ENCODE assay signal across 8 mouse cellular contexts in genomic region chr14:12821831-12822490, GRCm38 (mm10). TPM values are rescaled to one million over a fixed set of nuclear protein-coding genes. Genes with fewer than 3 reads are reported as not detected.
DNase-seq lines count a peak whose midpoint lies in the region; ATAC-seq lines count a peak whose summit lies in the region.

No protein-coding gene starts in this region.

- WGBS in embryonic facial prominence, embryonic 11.5 days = under 1% methylated on average over 58 of the region's 58 CpGs
- under 1% methylated on average over 56 of the region's 58 CpGs for WGBS in neural tube, embryonic 12.5 days

- H3K9ac ChIP-seq in embryonic facial prominence, embryonic 11.5 days (replicated peaks; ENCODE audit: low read length) = peak overlapping the region; percentile 66
- H3K9ac ChIP-seq in neural tube, embryonic 12.5 days = peak overlapping the region; percentile 90

- peak overlapping the region; percentile 56 for H3K27ac ChIP-seq in embryonic facial prominence, embryonic 11.5 days (replicated peaks; ENCODE audit: low read depth, low read length)
- H3K27ac ChIP-seq in neural tube, embryonic 12.5 days = peak overlapping the region; percentile 92

- peak; percentile 1 for DNase-seq in CD4-positive, CD25-positive, alpha-beta regulatory T cell, adult 2 months (ENCODE audit: low read depth, low spot score)
- DNase-seq in adrenal gland, postnatal 14 days = peak; percentile 60
- DNase-seq in embryonic facial prominence, embryonic 11.5 days (ENCODE audit: low spot score) = peak; percentile 69
- DNase-seq in heart, postnatal 10 days = peak; percentile 22 to 35
- DNase-seq in left cerebral cortex, postnatal 14 days (ENCODE audit: low spot score in 2 of 2) = peak; percentile 70 to 81
- no peak for DNase-seq in adipocyte (ENCODE audit: low spot score)

- H3K27me3 ChIP-seq in embryonic facial prominence, embryonic 11.5 days (ENCODE audit: control insufficient read depth, insufficient read depth, low read length) = peaks cover 2% of the 10 kb centered on the region; the same call in 1 of the 2 replicates
- H3K27me3 ChIP-seq in neural tube, embryonic 12.5 days (replicated peaks) = no peaks in the 10 kb centered on the region

- H3K4me1 ChIP-seq in embryonic facial prominence, embryonic 11.5 days (ENCODE audit: control insufficient read depth, insufficient read depth, low read length) = no peaks in the 10 kb centered on the region
- peaks cover 3% of the 10 kb centered on the region; the same call in 1 of the 2 replicates for H3K4me1 ChIP-seq in neural tube, embryonic 12.5 days

- H3K4me3 ChIP-seq in embryonic facial prominence, embryonic 11.5 days (ENCODE audit: low read depth, low read length) = peak overlapping the region; percentile 55
- H3K4me3 ChIP-seq in neural tube, embryonic 12.5 days = peak overlapping the region; percentile 79

- intact Hi-C loops in heart, postnatal 10 days (cut with DNase I) = no loop called here
- intact Hi-C loops in left cerebral cortex, postnatal 14 days (cut with DNase I) = loop anchor here (5.0 to 10.0 kb wide), 4 partner anchors 137 to 375 kb away; no protein-coding TSS in a partner anchor

- H3K36me3 ChIP-seq in embryonic facial prominence, embryonic 11.5 days (replicated peaks; ENCODE audit: control insufficient read depth, insufficient read depth, low read depth, low read length) = no peaks in the 10 kb centered on the region
- H3K36me3 ChIP-seq in neural tube, embryonic 12.5 days = no peaks in the 10 kb centered on the region

- no peaks in the 10 kb centered on the region for H3K9me3 ChIP-seq in embryonic facial prominence, embryonic 11.5 days (replicated peaks; ENCODE audit: control insufficient read depth, low read length)
- H3K9me3 ChIP-seq in neural tube, embryonic 12.5 days = no peaks in the 10 kb centered on the region

- no peak for ATAC-seq in CD4-positive, CD25-positive, alpha-beta regulatory T cell, adult 4 months
- peak; percentile 88 for ATAC-seq in embryonic facial prominence, embryonic 11.5 days (replicated peaks; ENCODE audit: insufficient number of reproducible peaks, low FRiP score, low TSS enrichment, low read depth)
- peak; percentile 81 for ATAC-seq in neural tube, embryonic 12.5 days (ENCODE audit: low FRiP score, low read depth)

- peak overlapping the region; percentile 99 for H3K4me2 ChIP-seq in embryonic facial prominence, embryonic 11.5 days (ENCODE audit: low read depth, low read length)
- H3K4me2 ChIP-seq in neural tube, embryonic 12.5 days (replicated peaks) = peak overlapping the region; percentile 79

RNA-seq across cellular contexts. Expression of gene Cadps, which starts 0.9 kb away (rescaled TPM):
- under 1 TPM in 1 of 2 experiments, not detected in 1; 0.38 TPM for polyA plus RNA-seq in CD4-positive, CD25-positive, alpha-beta regulatory T cell, adult 4 months (2017; shearing (Covaris generic))
- 7.7 and 11.2 TPM in 2 replicates for total RNA-seq in adrenal gland, postnatal 14 days (2021)
- 4.8 and 5.3 TPM in 2 replicates for polyA plus RNA-seq in embryonic facial prominence, embryonic 11.5 days (2014; fragmentation: Nextera tagmentation; extraction: Ambion mirVana)
- total RNA-seq in heart, postnatal 10 days (2021) = under 1 TPM in 1 of 2 experiments, not detected in 1; 0.07 TPM
- total RNA-seq in left cerebral cortex, postnatal 14 days (2021) = 100 to 1,000 TPM; 227 to 241 TPM
- 28.7 and 30.1 TPM in 2 replicates for polyA plus RNA-seq in neural tube, embryonic 12.5 days (2016; fragmentation: Nextera tagmentation; extraction: Ambion mirVana)

Comparison
In these comparisons a context has a peak if more than half of its experiments do, and no peak if none do; other contexts are left out.
1. RNA of gene Cadps, which starts 0.9 kb away (total RNA-seq): 227 to 241 TPM in left cerebral cortex, postnatal 14 days; 7.7 to 11.2 TPM in adrenal gland, postnatal 14 days and 0.07 TPM in heart, postnatal 10 days; every median in the first group is over 10 times any median in the second.